Mouse (Mus musculus) cerebellum, adult 18-20 months (tissue): ENCODE measurements around the gene Icam1.
A peak's percentile ranks its signal among the peaks of the same experiment; 100 is the strongest.
"Not testable (repeated sequence)": the region's sequence is repeated elsewhere in the genome, so short reads cannot be mapped to it uniquely, and the experiment has no call there.

Experiments
- DNase-seq, 2 experiments: peaks; one replicate each; pipeline ENCODE4 v3.0.0; 2021

Gene Icam1

GRCm38 (mm10) chr9:20995069-20995468 lies 20.7 kb upstream of the Icam1 start:
- DNase-seq = no peak

- DNase-seq = no peak
Observed at GRCm38 (mm10) chr9:20997065-20997464, 18.7 kb upstream of the Icam1 start.

- DNase-seq = not testable (repeated sequence)
Observed at GRCm38 (mm10) chr9:20998337-20998736, 17.4 kb upstream of the Icam1 start.

- no peak for DNase-seq
Observed at GRCm38 (mm10) chr9:21000811-21001210, 15.0 kb upstream of the Icam1 start.

- no peak for DNase-seq
Observed at GRCm38 (mm10) chr9:21001651-21002200, 14.1 kb upstream of the Icam1 start.

- DNase-seq = no peak
Observed at GRCm38 (mm10) chr9:21002270-21002626, 13.5 kb upstream of the Icam1 start.

- DNase-seq = peak; percentile 89 to 94
Observed at GRCm38 (mm10) chr9:21002627-21003551, 12.9 kb upstream of the Icam1 start, which contains the start of gene Mrpl4. TSS of gene Mrpl4 (plus strand) at chr9:21002738.

GRCm38 (mm10) chr9:21007313-21007952 lies 8.4 kb upstream of the Icam1 start:
- DNase-seq = no peak

- no peak for DNase-seq
Observed at GRCm38 (mm10) chr9:21008007-21008406, 7.8 kb upstream of the Icam1 start.

GRCm38 (mm10) chr9:21010362-21010761 lies 5.4 kb upstream of the Icam1 start:
- DNase-seq = no peak

- DNase-seq = not testable (repeated sequence)
Observed at GRCm38 (mm10) chr9:21010939-21011541, 4.7 kb upstream of the Icam1 start.

GRCm38 (mm10) chr9:21011846-21012312 lies 3.9 kb upstream of the Icam1 start:
- DNase-seq = no peak

- DNase-seq = no peak
Observed at GRCm38 (mm10) chr9:21012368-21012767, 3.4 kb upstream of the Icam1 start.

- DNase-seq = peak in 1 of 2 experiments; percentile 16
Observed at GRCm38 (mm10) chr9:21014691-21015570, 854 bp upstream of the Icam1 start.

- DNase-seq = no peak
Observed at GRCm38 (mm10) chr9:21016331-21017176, 769 bp downstream of the Icam1 start.

- DNase-seq = no peak
Observed at GRCm38 (mm10) chr9:21017177-21017575, 1.4 kb downstream of the Icam1 start.

- DNase-seq = no peak
Observed at GRCm38 (mm10) chr9:21018600-21018999, 2.8 kb downstream of the Icam1 start.

- DNase-seq = no peak
Observed at GRCm38 (mm10) chr9:21021363-21021762, 5.6 kb downstream of the Icam1 start.

GRCm38 (mm10) chr9:21022288-21022687 lies 6.5 kb downstream of the Icam1 start:
- DNase-seq = no peak

- DNase-seq = no peak
Observed at GRCm38 (mm10) chr9:21022726-21023125, 6.9 kb downstream of the Icam1 start.

GRCm38 (mm10) chr9:21025258-21025810 lies 9.5 kb downstream of the Icam1 start:
- DNase-seq = no peak
